Mouse (Mus musculus) midbrain, embryonic 12.5 days (tissue): ENCODE results near the gene Scamp4. TPM values are rescaled to one million over a fixed set of nuclear protein-coding genes. Genes with fewer than 3 reads are reported as not detected.
A peak's percentile ranks its signal among the peaks of the same experiment; 100 is the strongest.

Experiments
- ATAC-seq: fragments of 200-750 bp; cut with Nextera tagmentation; 2 replicates; pipeline ENCODE4 v1.8.0; 2017; ENCODE audit warnings: low read depth, moderate TSS enrichment, moderate library complexity; ENCODE audit not compliant: low FRiP score
- H3K27ac ChIP-seq: fragments of 300-500 bp; sonication (generic); replicated peaks from 2 replicates; pipeline ENCODE4 v1.5.1; 2016; ENCODE audit warnings: mild to moderate bottlenecking
- H3K27me3 ChIP-seq: fragments of 300-500 bp; sonication (generic); 2 replicates; pipeline ENCODE4 v1.6.1; 2016; ENCODE audit warnings: mild to moderate bottlenecking
- H3K36me3 ChIP-seq: fragments of 300-500 bp; sonication (generic); 2 replicates; pipeline ENCODE4 v1.6.1; 2016
- H3K4me1 ChIP-seq: fragments of 300-500 bp; sonication (generic); 2 replicates; pipeline ENCODE4 v1.6.1; 2016
- H3K4me2 ChIP-seq: fragments of 300-500 bp; sonication (generic); replicated peaks from 2 replicates; pipeline ENCODE4 v1.6.1; 2016; ENCODE audit warnings: mild to moderate bottlenecking, moderate library complexity
- H3K4me3 ChIP-seq: fragments of 300-500 bp; sonication (generic); 2 replicates; pipeline ENCODE4 v1.5.1; 2016; ENCODE audit warnings: mild to moderate bottlenecking
- H3K9ac ChIP-seq: fragments of 300-500 bp; sonication (generic); replicated peaks from 2 replicates; pipeline ENCODE4 v1.6.1; 2016; ENCODE audit warnings: mild to moderate bottlenecking, moderate library complexity
- H3K9me3 ChIP-seq: fragments of 300-500 bp; sonication (generic); 2 replicates; pipeline ENCODE4 v1.6.1; 2016; ENCODE audit warnings: mild to moderate bottlenecking
- WGBS: fragments of 180-500 bp; shearing (Covaris S2); methylation state at CpG from one replicate; pipeline ENCODE4 v1.1.7; 2016; 5-methylcytosine and 5-hydroxymethylcytosine counted together
- microRNA-seq: library from miRNA; unstranded; fragments of <30 nt; microRNA quantifications from one replicate; pipeline ENCODE4, GENCODE M21; 2017
- polyA plus RNA-seq: library from polyadenylated mRNA; unstranded; fragments of >200 nt; fragmentation: Nextera tagmentation; extraction: Ambion mirVana; gene quantifications from 2 replicates; pipeline ENCODE4 v1.2.1, GENCODE M21; 2016

Scamp4 gene
- polyA plus RNA-seq, 1 experiment from 2014 or later: 68.4 TPM

DNA sequence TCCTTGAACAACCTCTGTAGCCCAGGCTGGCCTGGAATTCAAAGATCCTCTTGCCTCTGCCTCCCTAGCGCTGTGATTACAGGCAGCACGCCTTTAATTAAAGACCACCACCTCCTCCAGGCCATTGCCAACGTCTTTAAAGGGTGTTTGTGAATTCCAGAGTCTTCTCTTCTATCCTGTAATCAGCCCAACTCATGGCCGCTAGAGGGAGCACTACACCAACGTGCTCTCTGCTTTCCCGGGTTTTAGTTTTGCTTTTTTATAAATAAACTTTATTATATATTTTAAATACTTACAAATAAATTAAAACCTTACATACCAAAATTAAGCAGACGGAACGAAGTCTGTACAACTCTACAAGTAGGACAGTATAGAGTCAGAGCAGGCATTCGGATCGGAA is 56.5 kb downstream of the Scamp4 start:
- Histone ChIP-seq H3K27ac (0 out of 2 replicates have a peak overlapping the region, but pooled peaks have one; percentile 22), H3K9ac (no peak overlapping the region), H3K4me2 (peak overlapping the region; percentile 25; the same call in 1 of the 2 replicates), H3K9me3 (no peaks in the 10 kb centered on the region), H3K4me3 (no peak overlapping the region), H3K4me1 (peaks cover 25% of the 10 kb centered on the region), H3K27me3 (no peaks in the 10 kb centered on the region), H3K36me3 (no peaks in the 10 kb centered on the region)
- WGBS: 16% methylated on average over 10 of the region's 10 CpGs
- ATAC-seq: no peak

DNA sequence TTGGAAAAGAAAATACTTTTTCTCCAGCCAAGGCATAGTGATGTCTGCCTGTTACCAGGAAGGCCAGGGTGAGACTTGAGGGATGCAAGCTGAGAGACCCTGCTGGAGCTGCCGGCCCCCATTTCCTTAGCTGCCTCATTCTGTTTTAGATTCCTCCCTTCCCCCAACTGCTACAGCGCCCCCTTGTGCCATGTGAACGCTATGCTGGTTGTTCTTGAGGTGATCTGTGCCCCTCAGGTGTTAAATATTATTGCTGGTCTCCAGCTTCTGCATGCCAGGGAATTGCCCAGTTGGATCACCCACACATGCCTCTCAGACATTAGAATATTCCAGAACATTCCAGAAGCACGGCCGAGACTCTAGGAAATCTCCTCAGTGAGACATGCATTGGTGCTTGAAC is 58.5 kb downstream of the Scamp4 start:
- H3K36me3 ChIP-seq: peaks cover 9% of the 10 kb centered on the region
- H3K27ac ChIP-seq: no peak overlapping the region
- 33% methylated on average over 5 of the region's 5 CpGs for WGBS
- H3K27me3 ChIP-seq: no peaks in the 10 kb centered on the region
- no peak overlapping the region for H3K4me2 ChIP-seq
- ATAC-seq: no peak
- no peaks in the 10 kb centered on the region for H3K9me3 ChIP-seq
- no peak overlapping the region for H3K9ac ChIP-seq
- H3K4me3 ChIP-seq: no peak overlapping the region
- H3K4me1 ChIP-seq: peaks cover 8% of the 10 kb centered on the region; the same call in 1 of the 2 replicates

DNA sequence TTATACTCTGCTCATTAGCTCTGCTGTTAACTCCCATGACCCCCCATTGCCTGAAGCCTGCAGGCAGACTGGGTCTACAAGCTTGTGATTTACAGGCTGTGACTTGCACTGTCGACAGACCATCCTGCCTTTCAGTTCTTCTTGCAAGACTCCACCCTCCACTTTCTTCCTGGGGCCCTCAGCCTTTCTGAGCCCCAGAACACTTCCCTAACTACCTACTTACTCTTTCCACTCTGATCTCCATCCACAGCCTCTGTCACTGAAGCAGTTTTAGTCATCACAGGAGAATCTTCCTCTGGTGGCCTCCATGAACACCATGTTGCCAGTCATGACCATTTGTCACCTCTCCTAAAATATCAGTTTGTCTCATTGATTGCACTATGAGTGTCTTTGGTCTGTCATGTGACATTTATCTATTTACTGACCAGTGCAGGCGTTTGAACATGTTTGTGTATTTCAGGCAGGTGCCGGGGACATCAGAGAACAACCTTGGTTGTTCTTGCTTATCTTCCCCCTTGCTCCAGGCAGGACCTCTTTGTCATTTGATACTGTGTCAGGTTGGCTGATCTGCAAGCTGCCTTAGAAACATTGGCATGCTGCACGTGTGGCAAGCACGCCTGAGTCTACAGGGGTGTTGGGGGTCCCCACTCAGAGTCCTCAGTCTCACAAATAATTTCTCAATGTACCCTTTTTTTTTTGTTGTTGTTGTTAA is 61.0 kb downstream of the Scamp4 start:
- H3K36me3 ChIP-seq: peaks cover 34% of the 10 kb centered on the region
- H3K4me2 ChIP-seq: no peak overlapping the region
- no peak overlapping the region for H3K27ac ChIP-seq
- H3K9ac ChIP-seq: no peak overlapping the region
- H3K4me3 ChIP-seq: no peak overlapping the region
- no peaks in the 10 kb centered on the region for H3K27me3 ChIP-seq
- WGBS: 69% methylated on average over 5 of the region's 5 CpGs
- H3K9me3 ChIP-seq: no peaks in the 10 kb centered on the region
- ATAC-seq: no peak
- 0 out of 2 replicates have a peak, but pooled peaks cover 5% of the 10 kb centered on the region for H3K4me1 ChIP-seq

DNA sequence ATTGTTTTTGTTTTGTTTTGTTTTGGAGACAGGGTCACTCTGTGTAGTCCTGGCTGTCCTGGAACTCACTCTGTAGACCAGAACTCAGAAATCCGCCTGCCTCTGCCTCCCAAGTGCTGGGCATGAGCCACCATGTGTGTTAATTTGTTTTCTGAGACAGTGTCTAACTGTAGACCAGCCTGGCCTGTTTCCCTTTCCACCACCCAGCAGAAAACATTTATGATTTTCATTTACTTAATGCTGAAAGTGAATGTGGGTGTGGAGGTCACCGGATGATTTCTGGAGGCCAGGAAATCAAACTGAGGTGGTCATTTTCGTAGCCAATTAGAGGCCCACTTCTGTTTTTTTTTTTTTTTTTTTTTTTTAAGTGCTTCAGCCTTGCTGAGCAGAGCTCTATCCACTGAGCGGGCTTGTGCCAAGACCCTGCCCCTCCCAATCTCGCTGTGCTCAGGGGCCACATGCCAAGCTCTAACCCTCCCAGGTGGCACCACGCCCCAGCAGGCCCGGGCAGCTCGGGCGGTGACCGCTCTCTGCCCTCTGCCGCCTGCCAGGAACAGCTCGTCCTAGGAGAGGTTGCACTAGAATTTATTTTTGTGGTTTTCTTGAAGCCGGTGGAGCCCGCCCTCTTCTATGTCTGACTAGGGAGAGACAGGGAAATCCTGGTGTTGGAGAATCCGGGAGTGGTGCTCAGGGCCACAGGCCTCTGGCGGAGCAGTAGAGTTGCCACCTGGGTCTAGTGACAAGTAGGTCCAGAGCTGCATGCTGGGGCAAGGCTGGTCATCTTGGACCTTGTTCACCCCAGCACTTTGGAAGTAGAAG is 61.7 kb downstream of the Scamp4 start:
- no peak for ATAC-seq
- Histone ChIP-seq H3K9me3 (no peaks in the 10 kb centered on the region), H3K27me3 (no peaks in the 10 kb centered on the region), H3K36me3 (peaks cover 41% of the 10 kb centered on the region), H3K4me3 (no peak overlapping the region), H3K9ac (no peak overlapping the region), H3K4me1 (no peaks in the 10 kb centered on the region), H3K4me2 (no peak overlapping the region), H3K27ac (peak overlapping the region; percentile 58; the same call in 1 of the 2 replicates)
- 47% methylated on average over 16 of the region's 16 CpGs for WGBS

DNA sequence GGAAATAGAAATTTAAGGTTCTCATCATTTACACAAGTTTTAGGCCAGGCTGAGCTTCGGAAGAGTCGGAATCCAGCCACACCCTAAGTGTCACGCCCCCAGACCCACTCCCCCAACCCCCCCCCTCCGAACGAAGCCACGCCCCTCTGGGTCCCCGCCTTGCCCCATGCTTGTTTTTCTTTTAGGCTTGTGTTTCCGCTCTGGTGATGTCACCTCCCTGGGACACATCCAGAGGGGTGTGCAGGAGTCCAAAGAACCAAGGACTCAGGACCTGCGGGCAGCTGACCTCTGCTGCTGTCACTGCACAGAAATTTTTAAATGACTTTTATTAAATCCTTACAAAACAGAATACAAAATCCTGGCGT is 62.3 kb downstream of the Scamp4 start:
- Histone ChIP-seq H3K27me3 (no peaks in the 10 kb centered on the region), H3K36me3 (peaks cover 47% of the 10 kb centered on the region), H3K9me3 (no peaks in the 10 kb centered on the region), H3K27ac (peak overlapping the region; percentile 58; the same call in 1 of the 2 replicates), H3K4me2 (no peak overlapping the region), H3K4me3 (no peak overlapping the region), H3K4me1 (no peaks in the 10 kb centered on the region), H3K9ac (no peak overlapping the region)
- WGBS: 21% methylated on average over 10 of the region's 10 CpGs
- ATAC-seq: no peak

Small RNAs within 50 kb of the gene (microRNA-seq; reads per million reads assigned to microRNA genes)
- not detected for gene Mir6912

Other genes with a start within 250 kb of the Scamp4 start
- gene Plk5, start 246.4 kb upstream of the Scamp4 start, polyA plus RNA-seq: 0.31 and 0.52 TPM in 2 replicates
- 18.4 and 19.7 TPM in 2 replicates for gene Mex3d, start 215.2 kb upstream of the Scamp4 start, polyA plus RNA-seq
- 288 and 314 TPM in 2 replicates for gene Mbd3, start 203.3 kb upstream of the Scamp4 start, polyA plus RNA-seq
- 398 and 414 TPM in 2 replicates for gene Uqcr11, start 196.0 kb upstream of the Scamp4 start, polyA plus RNA-seq
- 185 and 191 TPM in 2 replicates for gene Tcf3, start 169.2 kb upstream of the Scamp4 start, polyA plus RNA-seq
- 2.8 and 3.2 TPM in 2 replicates for gene Onecut3, start 108.0 kb upstream of the Scamp4 start, polyA plus RNA-seq
- 0.78 and 0.97 TPM in 2 replicates for gene Atp8b3, start 63.7 kb upstream of the Scamp4 start, polyA plus RNA-seq
- 36.5 and 37.3 TPM in 2 replicates for gene Rexo1, start 41.3 kb upstream of the Scamp4 start, polyA plus RNA-seq
- 6.1 and 6.2 TPM in 2 replicates for gene Klf16, start 25.6 kb upstream of the Scamp4 start, polyA plus RNA-seq
- gene Abhd17a, start 12.5 kb upstream of the Scamp4 start, polyA plus RNA-seq: 104 and 105 TPM in 2 replicates
- gene Adat3, start within 50 bp of the Scamp4 start, polyA plus RNA-seq: 7.8 and 8.7 TPM in 2 replicates
- gene Gm49322, start 3.1 kb downstream of the Scamp4 start, polyA plus RNA-seq: 6.0 and 7.5 TPM in 2 replicates
- 180 and 194 TPM in 2 replicates for gene Csnk1g2, start 20.0 kb downstream of the Scamp4 start, polyA plus RNA-seq
- 82.7 and 95.3 TPM in 2 replicates for gene Btbd2, start 54.2 kb downstream of the Scamp4 start, polyA plus RNA-seq
- 83.6 and 86.5 TPM in 2 replicates for gene Mknk2, start 75.2 kb downstream of the Scamp4 start, polyA plus RNA-seq
- gene Mob3a, start 99.1 kb downstream of the Scamp4 start, polyA plus RNA-seq: 60.4 and 67.0 TPM in 2 replicates
- 24.9 and 29.9 TPM in 2 replicates for gene Izumo4, start 99.3 kb downstream of the Scamp4 start, polyA plus RNA-seq
- gene Ap3d1, start 139.4 kb downstream of the Scamp4 start, polyA plus RNA-seq: 94.0 and 99.1 TPM in 2 replicates
- gene Dot1l, start 152.3 kb downstream of the Scamp4 start, polyA plus RNA-seq: 26.9 and 30.8 TPM in 2 replicates
- 68.5 and 70.8 TPM in 2 replicates for gene Sf3a2, start 195.3 kb downstream of the Scamp4 start, polyA plus RNA-seq
- 137 and 148 TPM in 2 replicates for gene Plekhj1, start 195.8 kb downstream of the Scamp4 start, polyA plus RNA-seq
- 0.10 TPM in 1 of 2 replicates, not detected in the other for gene Amh, start 202.4 kb downstream of the Scamp4 start, polyA plus RNA-seq
- gene Jsrp1, start 210.6 kb downstream of the Scamp4 start, polyA plus RNA-seq: 0.38 and 0.50 TPM in 2 replicates
- 1,390 and 1,564 TPM in 2 replicates for gene Oaz1, start 223.8 kb downstream of the Scamp4 start, polyA plus RNA-seq
- 0.77 and 1.0 TPM in 2 replicates for gene Lingo3, start 241.2 kb downstream of the Scamp4 start, polyA plus RNA-seq